Mouse (Mus musculus): ENCODE data around the gene Ptprcap. TPM values are rescaled to one million over a fixed set of nuclear protein-coding genes. Genes with fewer than 3 reads are reported as not detected.

Ptprcap gene
- polyA plus RNA-seq, 1 experiment from 2014 or later = 0.80 TPM

DNA sequence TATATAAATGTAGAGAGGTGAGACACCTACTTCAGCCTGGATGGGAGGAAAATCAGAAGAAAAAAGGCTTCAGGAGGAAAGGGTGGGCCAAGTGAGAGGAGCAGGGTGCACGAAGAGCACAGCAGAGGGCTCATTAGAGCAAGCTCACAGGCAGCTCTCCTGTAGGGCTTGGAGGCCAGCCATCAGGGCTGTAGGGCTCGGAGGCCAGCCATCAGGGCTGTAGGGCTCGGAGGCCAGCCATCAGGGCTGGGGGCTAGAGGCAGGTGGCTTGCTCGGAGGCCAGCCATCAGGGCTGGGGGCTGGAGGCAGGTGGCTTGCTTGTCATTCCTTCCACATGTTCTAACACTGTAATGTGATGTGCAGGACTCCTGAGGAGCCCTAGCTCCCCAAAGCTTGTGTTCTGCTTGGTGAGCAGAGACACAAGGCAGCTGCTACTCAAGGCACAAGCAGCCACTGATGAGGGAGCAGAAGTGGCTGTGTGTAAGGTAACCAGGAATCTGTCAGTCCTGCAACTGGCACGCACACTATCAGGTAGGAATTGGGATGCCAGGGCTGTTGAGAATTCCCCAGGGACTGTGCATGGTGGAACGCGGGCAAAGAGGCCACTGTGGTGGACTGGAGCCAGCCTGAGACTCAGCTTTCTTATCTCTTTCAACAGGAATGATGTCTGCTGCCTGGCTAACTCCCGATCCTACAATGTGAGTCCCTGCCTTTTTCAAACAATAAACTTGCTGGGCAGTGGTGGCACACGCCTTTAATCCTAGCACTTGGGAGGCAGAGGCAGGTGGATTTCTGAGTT is 13.5 kb downstream of the Ptprcap start:
- H3K36me3 ChIP-seq (ENCODE audit: control insufficient read depth, insufficient read depth, low read length) = peaks cover 1% of the 10 kb centered on the region; the same call in 1 of the 2 replicates
- H3K27ac ChIP-seq (ENCODE audit: low read depth, low read length) = no peak overlapping the region
- H3K9me3 ChIP-seq (ENCODE audit: control insufficient read depth, low read length) = no peaks in the 10 kb centered on the region
- peaks cover 21% of the 10 kb centered on the region for H3K4me1 ChIP-seq (ENCODE audit: control insufficient read depth, insufficient read depth, low read length)
- 79% methylated on average over 9 of the region's 9 CpGs for WGBS
- no peak overlapping the region for H3K4me2 ChIP-seq (replicated peaks; ENCODE audit: low read depth, low read length)
- no peak for ATAC-seq (ENCODE audit: low FRiP score, low TSS enrichment)
- no peak overlapping the region for H3K9ac ChIP-seq (ENCODE audit: low read depth, low read length)
- H3K4me3 ChIP-seq (ENCODE audit: low read length) = no peak overlapping the region
- H3K27me3 ChIP-seq (ENCODE audit: control insufficient read depth, insufficient read depth, low read length) = no peaks in the 10 kb centered on the region

DNA sequence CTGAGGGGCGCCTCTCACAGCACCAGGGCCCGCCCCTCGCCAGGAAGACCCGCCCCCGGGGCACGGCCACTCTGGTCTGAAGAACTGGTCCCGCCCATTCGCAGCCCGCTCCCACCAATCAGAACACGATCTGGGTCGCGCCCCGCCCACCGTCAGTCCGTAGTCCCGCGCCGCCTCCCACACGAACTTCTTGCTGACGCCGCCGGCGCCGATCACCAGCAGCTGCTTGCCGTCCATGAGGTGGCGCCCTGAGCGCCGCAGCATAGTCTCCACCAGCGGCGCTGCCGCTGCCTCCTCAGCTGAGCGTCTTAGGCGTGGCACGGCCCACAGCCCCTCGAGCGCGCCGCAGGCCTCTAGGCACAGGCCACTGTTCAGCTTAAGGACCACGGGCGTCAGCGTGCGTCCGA is 16.0 kb downstream of the Ptprcap start:
- Histone ChIP-seq H3K4me3 (ENCODE audit: low read length) (peak overlapping the region; percentile 44), H3K36me3 (ENCODE audit: control insufficient read depth, insufficient read depth, low read length) (no peaks in the 10 kb centered on the region), H3K27me3 (ENCODE audit: control insufficient read depth, insufficient read depth, low read length) (no peaks in the 10 kb centered on the region), H3K9ac (ENCODE audit: low read depth, low read length) (peak overlapping the region; percentile 78), H3K9me3 (ENCODE audit: control insufficient read depth, low read length) (no peaks in the 10 kb centered on the region), H3K27ac (ENCODE audit: low read depth, low read length) (peak overlapping the region; percentile 88), H3K4me1 (ENCODE audit: control insufficient read depth, insufficient read depth, low read length) (peaks cover 10% of the 10 kb centered on the region), H3K4me2 (replicated peaks; ENCODE audit: low read depth, low read length) (peak overlapping the region; percentile 77)
- under 1% methylated on average over 43 of the region's 43 CpGs for WGBS
- peak; percentile 94 for ATAC-seq (ENCODE audit: low FRiP score, low TSS enrichment)

DNA sequence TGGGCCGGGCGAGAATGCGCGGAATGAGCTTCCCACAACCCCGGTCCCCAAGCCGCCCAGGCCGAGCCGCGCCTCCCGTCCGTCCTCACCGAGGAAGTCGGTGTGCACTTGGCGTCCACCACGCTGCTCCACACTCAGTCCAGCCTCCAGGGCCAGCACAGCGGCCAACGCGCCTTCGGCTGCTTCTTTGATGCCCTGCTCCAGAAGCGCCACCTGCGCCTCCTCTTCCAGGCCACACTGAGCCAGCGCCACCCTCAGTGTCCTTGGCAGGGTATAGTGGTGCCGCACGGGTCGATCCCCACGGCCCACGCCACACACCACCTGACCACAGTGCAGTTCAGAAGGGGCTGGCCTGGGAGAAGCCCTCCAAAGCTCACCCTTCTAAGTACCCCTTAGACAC is 16.4 kb downstream of the Ptprcap start:
- Histone ChIP-seq H3K9me3 (ENCODE audit: control insufficient read depth, low read length) (no peaks in the 10 kb centered on the region), H3K9ac (ENCODE audit: low read depth, low read length) (peak overlapping the region; percentile 78), H3K4me2 (replicated peaks; ENCODE audit: low read depth, low read length) (peak overlapping the region; percentile 77), H3K4me1 (ENCODE audit: control insufficient read depth, insufficient read depth, low read length) (peaks cover 10% of the 10 kb centered on the region), H3K27me3 (ENCODE audit: control insufficient read depth, insufficient read depth, low read length) (no peaks in the 10 kb centered on the region), H3K27ac (ENCODE audit: low read depth, low read length) (peak overlapping the region; percentile 88), H3K36me3 (ENCODE audit: control insufficient read depth, insufficient read depth, low read length) (no peaks in the 10 kb centered on the region), H3K4me3 (ENCODE audit: low read length) (peak overlapping the region; percentile 44)
- ATAC-seq (ENCODE audit: low FRiP score, low TSS enrichment) = peak; percentile 22; the same call in 1 of the 2 replicates
- WGBS = 8% methylated on average over 27 of the region's 27 CpGs

DNA sequence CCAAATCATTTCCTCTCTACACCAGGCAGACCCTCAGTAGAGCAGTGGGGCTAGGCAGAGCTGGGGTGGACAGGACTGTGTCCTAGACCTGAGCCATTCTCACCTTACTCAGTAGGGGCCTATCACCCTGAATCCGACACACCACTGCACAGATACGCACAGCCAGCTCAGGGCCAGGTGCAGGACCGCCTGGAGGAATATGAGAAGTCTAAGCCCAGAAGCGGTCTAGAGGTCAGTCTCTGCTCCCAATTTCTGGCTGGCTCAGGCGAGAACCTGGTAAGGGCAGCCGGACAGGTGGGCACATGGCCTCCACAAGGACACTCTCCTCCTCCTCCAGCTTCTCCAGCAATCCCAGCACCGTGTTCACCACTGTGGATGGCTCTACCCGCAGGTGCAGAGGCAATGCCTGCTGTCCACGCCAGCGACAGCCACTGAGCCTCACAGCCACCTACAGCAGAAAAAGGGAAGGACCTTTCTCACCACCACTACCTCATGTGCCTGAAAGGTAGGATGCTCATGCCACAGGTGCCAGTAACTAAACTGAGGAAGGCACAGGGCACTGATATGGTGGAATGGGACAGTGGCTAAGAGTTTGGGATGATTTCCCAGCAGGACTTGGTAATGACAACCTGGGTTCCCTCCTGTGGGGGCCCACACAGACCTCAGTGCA is 17.5 kb downstream of the Ptprcap start:
- Histone ChIP-seq H3K9me3 (ENCODE audit: control insufficient read depth, low read length) (no peaks in the 10 kb centered on the region), H3K27me3 (ENCODE audit: control insufficient read depth, insufficient read depth, low read length) (no peaks in the 10 kb centered on the region), H3K4me2 (replicated peaks; ENCODE audit: low read depth, low read length) (no peak overlapping the region), H3K4me1 (ENCODE audit: control insufficient read depth, insufficient read depth, low read length) (peaks cover 19% of the 10 kb centered on the region), H3K9ac (ENCODE audit: low read depth, low read length) (0 out of 2 replicates have a peak overlapping the region, but pooled peaks have one; percentile 23), H3K36me3 (ENCODE audit: control insufficient read depth, insufficient read depth, low read length) (no peaks in the 10 kb centered on the region), H3K27ac (ENCODE audit: low read depth, low read length) (no peak overlapping the region), H3K4me3 (ENCODE audit: low read length) (no peak overlapping the region)
- ATAC-seq (ENCODE audit: low FRiP score, low TSS enrichment) = no peak
- 81% methylated on average over 10 of the region's 10 CpGs for WGBS

DNA sequence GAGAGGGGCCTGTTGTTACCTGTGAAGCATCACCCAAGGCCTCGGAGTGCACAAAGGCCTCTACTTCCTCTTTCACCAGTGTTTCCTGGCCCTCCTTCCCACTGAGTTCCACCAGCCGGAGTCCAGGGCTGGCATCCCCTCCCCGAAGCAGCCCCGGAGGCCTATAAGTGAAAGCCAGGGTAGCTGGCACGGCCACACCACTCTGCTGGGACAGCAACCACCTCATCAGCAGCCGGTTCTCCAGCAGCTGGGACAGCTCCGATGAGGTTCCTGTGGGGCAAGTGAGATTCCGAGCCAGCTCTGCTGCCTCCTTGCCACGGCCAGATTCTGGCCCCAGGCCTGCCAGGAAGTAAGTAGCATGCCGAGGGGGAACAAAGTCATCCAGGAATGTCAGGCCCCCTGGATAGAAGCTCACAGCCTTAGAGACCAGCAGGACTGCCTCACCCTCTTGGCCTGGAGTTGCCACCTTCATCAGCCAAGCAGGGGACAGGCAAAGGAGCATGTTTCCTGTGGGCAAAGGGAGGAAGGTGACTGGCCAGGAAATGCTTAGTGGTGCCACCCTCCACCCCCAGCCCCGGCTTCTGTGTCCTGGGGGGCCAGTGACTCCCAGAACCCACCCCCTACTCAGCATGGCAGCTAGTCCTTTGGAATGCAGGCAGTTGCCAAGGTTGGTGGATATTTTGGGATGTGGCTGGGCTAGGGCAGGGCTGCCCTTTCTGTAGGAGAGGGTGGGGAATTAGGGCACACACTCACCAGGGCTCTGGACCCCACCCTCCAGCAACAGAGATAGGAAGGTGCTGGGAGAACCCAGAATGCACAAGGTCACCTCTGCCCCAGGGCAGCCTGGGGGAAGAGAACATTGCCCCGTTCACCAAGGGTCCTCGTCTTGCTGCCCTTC is 18.2 kb downstream of the Ptprcap start:
- no peak overlapping the region for H3K4me3 ChIP-seq (ENCODE audit: low read length)
- WGBS = 74% methylated on average over 13 of the region's 13 CpGs
- no peak for ATAC-seq (ENCODE audit: low FRiP score, low TSS enrichment)
- H3K4me1 ChIP-seq (ENCODE audit: control insufficient read depth, insufficient read depth, low read length) = peaks cover 21% of the 10 kb centered on the region
- 0 out of 2 replicates have a peak, but pooled peaks cover 3% of the 10 kb centered on the region for H3K27me3 ChIP-seq (ENCODE audit: control insufficient read depth, insufficient read depth, low read length)
- 0 out of 2 replicates have a peak overlapping the region, but pooled peaks have one; percentile 23 for H3K9ac ChIP-seq (ENCODE audit: low read depth, low read length)
- no peak overlapping the region for H3K27ac ChIP-seq (ENCODE audit: low read depth, low read length)
- H3K4me2 ChIP-seq (replicated peaks; ENCODE audit: low read depth, low read length) = no peak overlapping the region
- no peaks in the 10 kb centered on the region for H3K9me3 ChIP-seq (ENCODE audit: control insufficient read depth, low read length)
- H3K36me3 ChIP-seq (ENCODE audit: control insufficient read depth, insufficient read depth, low read length) = no peaks in the 10 kb centered on the region

DNA sequence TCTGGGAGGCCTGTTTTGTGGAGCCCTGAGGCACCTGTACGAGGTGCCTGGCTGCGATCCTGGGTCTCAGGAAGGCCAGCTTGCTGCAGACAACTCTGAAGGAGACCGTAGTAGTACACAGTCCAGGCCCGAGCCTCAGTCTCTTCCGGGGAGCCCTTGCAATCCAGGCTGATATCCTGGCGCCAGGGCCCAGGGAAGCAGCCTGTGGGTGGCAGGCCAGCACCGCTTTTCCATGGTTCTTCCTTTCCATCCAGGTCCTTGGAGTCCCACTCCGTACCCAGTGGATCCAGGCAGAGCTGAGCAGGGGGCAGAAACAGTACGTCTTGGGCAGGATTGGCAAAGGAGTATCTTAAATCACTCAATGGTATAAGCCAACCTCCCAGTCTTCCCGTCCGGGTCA is 19.5 kb downstream of the Ptprcap start:
- Histone ChIP-seq H3K4me2 (replicated peaks; ENCODE audit: low read depth, low read length) (no peak overlapping the region), H3K4me3 (ENCODE audit: low read length) (no peak overlapping the region), H3K27ac (ENCODE audit: low read depth, low read length) (no peak overlapping the region), H3K36me3 (ENCODE audit: control insufficient read depth, insufficient read depth, low read length) (no peaks in the 10 kb centered on the region), H3K4me1 (ENCODE audit: control insufficient read depth, insufficient read depth, low read length) (peaks cover 21% of the 10 kb centered on the region), H3K9ac (ENCODE audit: low read depth, low read length) (no peak overlapping the region; the same call in 1 of the 2 replicates), H3K27me3 (ENCODE audit: control insufficient read depth, insufficient read depth, low read length) (0 out of 2 replicates have a peak, but pooled peaks cover 3% of the 10 kb centered on the region), H3K9me3 (ENCODE audit: control insufficient read depth, low read length) (no peaks in the 10 kb centered on the region)
- 48% methylated on average over 11 of the region's 11 CpGs for WGBS
- ATAC-seq (ENCODE audit: low FRiP score, low TSS enrichment) = no peak

DNA sequence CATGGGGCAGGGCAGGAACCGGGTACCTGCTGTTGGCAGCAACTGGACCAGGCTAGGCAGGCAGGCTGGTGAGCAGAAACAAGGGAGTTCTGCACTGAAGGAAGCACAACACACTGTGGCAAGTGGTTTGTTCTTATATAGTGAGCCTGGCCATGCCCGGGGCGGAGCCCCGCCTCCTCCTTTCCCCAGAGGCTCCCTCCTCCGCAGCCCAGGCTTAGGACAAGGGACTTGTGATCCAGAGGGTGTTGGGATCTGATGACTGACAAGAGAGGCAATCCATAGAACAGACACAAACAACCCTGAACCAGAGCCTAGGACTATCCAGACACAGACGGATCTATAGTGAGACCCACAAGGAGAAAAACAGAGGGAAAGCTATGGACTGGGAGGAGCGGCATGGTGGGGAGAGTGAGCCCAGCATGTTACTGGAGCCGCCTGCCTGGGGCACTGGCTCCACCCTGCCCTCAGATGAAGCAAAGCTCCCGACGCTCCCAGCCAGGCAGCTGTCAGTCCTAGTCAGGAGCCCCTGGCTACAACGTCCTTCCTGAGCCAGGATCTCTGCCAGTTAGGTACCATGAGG is 22.1 kb downstream of the Ptprcap start, which contains the start of gene Carns1:
TSS of gene Carns1 (minus strand) at position 112 of the 580 bp plus-strand sequence.
- Histone ChIP-seq H3K36me3 (ENCODE audit: control insufficient read depth, insufficient read depth, low read length) (no peaks in the 10 kb centered on the region), H3K27me3 (ENCODE audit: control insufficient read depth, insufficient read depth, low read length) (0 out of 2 replicates have a peak, but pooled peaks cover 3% of the 10 kb centered on the region), H3K9me3 (ENCODE audit: control insufficient read depth, low read length) (no peaks in the 10 kb centered on the region), H3K4me2 (replicated peaks; ENCODE audit: low read depth, low read length) (peak within 1 kb of the TSS; percentile 41), H3K4me1 (ENCODE audit: control insufficient read depth, insufficient read depth, low read length) (peaks cover 14% of the 10 kb centered on the region), H3K9ac (ENCODE audit: low read depth, low read length) (peak within 1 kb of the TSS; percentile 32; the same call in 1 of the 2 replicates), H3K27ac (ENCODE audit: low read depth, low read length) (no peak within 1 kb of the TSS), H3K4me3 (ENCODE audit: low read length) (0 out of 2 replicates have a peak within 1 kb of the TSS, but pooled peaks have one; percentile 8)
- 5% methylated on average over 11 of the region's 11 CpGs for WGBS
- peak; percentile 44; the same call in 1 of the 2 replicates for ATAC-seq (ENCODE audit: low FRiP score, low TSS enrichment)

DNA sequence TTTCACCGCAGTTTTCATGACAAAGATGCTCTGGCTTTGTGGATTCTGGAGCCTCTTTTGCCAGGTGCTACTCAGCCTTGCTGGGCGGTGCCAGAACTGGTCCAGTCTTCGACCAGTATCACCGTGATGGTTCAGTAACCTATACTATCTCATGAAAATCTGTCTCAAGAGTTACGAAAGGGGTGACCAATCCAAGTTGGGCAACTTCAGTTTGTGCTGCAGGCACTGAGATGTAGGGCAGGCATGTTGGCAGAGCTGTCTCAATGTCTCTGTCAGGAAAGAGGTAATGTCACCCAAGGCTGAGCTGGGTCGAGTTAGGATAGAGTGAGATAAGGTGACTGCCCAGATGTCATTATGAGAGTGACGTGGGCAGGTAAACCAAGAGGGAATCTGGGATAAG is 27.0 kb downstream of the Ptprcap start:
- Histone ChIP-seq H3K4me3 (ENCODE audit: low read length) (no peak overlapping the region), H3K27ac (ENCODE audit: low read depth, low read length) (no peak overlapping the region), H3K4me1 (ENCODE audit: control insufficient read depth, insufficient read depth, low read length) (peaks cover 15% of the 10 kb centered on the region), H3K36me3 (ENCODE audit: control insufficient read depth, insufficient read depth, low read length) (no peaks in the 10 kb centered on the region), H3K9me3 (ENCODE audit: control insufficient read depth, low read length) (no peaks in the 10 kb centered on the region), H3K9ac (ENCODE audit: low read depth, low read length) (no peak overlapping the region), H3K27me3 (ENCODE audit: control insufficient read depth, insufficient read depth, low read length) (0 out of 2 replicates have a peak, but pooled peaks cover 3% of the 10 kb centered on the region), H3K4me2 (replicated peaks; ENCODE audit: low read depth, low read length) (no peak overlapping the region)
- no peak for ATAC-seq (ENCODE audit: low FRiP score, low TSS enrichment)
- WGBS = 85% methylated on average over 7 of the region's 7 CpGs

Data from kidney, embryonic 14.5 days (tissue).